Mouse (Mus musculus) cortical plate, adult 2 months (tissue): ENCODE results near the gene Fgd6. TPM values are rescaled to one million over a fixed set of nuclear protein-coding genes. Genes with fewer than 3 reads are reported as not detected.
A peak's percentile ranks its signal among the peaks of the same experiment; 100 is the strongest.

Experiments
- H3K27ac ChIP-seq: fragments of 200-500 bp; 2 replicates; pipeline ENCODE4 v1.5.1; 2012; ENCODE audit warnings: low read length, control low read depth, inconsistent platforms; ENCODE audit not compliant: insufficient read depth
- H3K4me1 ChIP-seq: fragments of 200-500 bp; 2 replicates; pipeline ENCODE4 v1.6.1; 2011; ENCODE audit warnings: low read length; ENCODE audit not compliant: control insufficient read depth, insufficient read depth
- H3K4me3 ChIP-seq: fragments of 200-500 bp; 2 replicates; pipeline ENCODE4 v1.5.1; 2011; ENCODE audit warnings: mild to moderate bottlenecking, low read length, control low read depth; ENCODE audit not compliant: insufficient read depth
- CTCF ChIP-seq: fragments of 200-500 bp; IDR thresholded peaks from 2 replicates; pipeline ENCODE4 v1.5.1; 2011; ENCODE audit warnings: mild to moderate bottlenecking, control low read depth, low read length; ENCODE audit not compliant: insufficient read depth; ENCODE audit errors: extremely low read depth
- POLR2A ChIP-seq: fragments of 200-500 bp; IDR thresholded peaks from 2 replicates; pipeline ENCODE4 v1.6.1; 2011; ENCODE audit warnings: mild to moderate bottlenecking, low read length, control low read depth; ENCODE audit not compliant: insufficient read depth; ENCODE audit errors: extremely low read depth
- polyA plus RNA-seq: library from polyadenylated mRNA; depleted of rRNA; stranded (reverse); fragments of >200 nt; gene quantifications from 2 replicates; pipeline ENCODE4 v1.2.3, GENCODE M21; 2012

Gene Fgd6
- polyA plus RNA-seq, 1 experiment, result 5.8 TPM

DNA sequence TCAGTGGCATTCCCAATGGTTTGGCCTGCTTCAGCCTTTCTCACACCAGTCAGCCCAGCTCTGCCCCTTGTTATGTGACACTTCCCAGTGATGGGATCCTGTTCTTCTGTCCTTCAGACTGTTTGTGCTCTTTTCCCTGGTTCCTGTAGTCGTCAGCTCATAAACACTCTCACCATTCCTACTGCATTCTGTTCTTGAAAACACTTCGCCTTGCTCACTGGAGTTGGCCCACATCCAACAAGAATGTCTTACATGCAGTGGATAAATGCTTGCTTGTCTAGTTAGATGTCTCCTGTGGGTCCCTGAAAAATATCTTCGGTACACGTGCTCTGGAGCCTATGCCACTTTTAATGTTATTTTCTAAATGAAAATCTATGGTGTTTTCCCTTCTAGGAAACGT, 108.8 kb downstream of the Fgd6 start:
- H3K4me3 ChIP-seq, result no peak overlapping the region
- no peak overlapping the region for H3K27ac ChIP-seq
- TF ChIP-seq CTCF, result no peak
- TF ChIP-seq POLR2A, result no peak
- H3K4me1 ChIP-seq, result peaks cover 5% of the 10 kb centered on the region; the same call in 1 of the 2 replicates

DNA sequence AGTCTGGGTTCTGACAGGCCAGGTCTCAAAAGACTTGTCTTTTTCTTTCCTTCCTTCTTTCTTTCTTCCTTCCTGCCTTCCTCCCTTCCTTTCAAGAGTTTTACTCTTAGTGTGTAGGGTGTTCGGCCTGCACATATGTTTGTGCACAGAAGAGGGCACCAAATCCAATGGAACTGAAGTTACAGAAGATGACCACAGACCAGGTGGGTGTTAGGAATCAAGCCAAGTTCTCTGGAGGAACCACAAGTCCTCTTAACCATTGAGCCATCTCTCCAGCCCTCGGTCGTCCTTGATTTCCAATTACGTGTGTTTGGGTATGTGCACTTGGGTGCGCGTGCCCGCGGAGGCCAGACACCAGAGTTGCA, 111.6 kb downstream of the Fgd6 start:
- peak overlapping the region; percentile 100 for H3K4me3 ChIP-seq
- H3K27ac ChIP-seq, result no peak overlapping the region
- no peak for TF ChIP-seq CTCF
- TF ChIP-seq POLR2A, result no peak
- H3K4me1 ChIP-seq, result 0 out of 2 replicates have a peak, but pooled peaks cover 5% of the 10 kb centered on the region

DNA sequence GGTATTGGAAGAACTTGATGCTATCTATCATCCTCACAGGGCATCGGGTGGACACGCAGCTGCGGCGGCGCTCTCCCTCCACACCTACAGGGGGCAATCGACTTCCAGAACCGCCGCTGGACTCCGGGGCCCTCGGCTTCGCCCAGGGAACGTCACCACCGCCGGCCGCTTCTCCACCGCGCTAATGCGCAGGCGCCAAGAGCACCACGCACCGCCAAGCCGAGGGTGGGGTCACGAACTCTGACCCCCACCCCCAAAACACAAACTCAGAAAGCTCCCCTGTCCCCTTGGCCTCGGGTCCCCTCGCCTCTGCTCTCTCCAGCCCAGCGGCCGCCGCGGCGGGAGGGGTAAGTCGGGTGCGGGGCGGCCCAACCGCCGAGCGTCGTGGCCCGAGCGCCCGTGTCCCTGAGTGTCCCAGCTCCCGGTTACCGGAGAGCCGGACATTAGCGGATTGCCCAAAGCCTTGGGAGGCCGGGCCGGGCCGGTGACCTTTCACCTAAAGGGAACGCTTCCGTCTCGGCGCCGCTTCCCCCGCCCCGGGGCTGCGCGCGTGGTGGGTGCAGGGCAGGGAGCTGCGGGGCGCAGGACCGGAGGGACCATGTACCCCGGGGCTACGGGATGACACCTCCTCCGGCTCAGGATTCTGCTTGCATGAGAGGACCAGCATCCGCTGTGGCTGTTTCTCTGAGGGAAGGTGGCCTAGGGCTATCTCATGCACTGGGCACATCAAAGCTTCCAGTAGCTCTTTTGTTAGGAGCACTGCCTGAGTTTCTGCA, 112.1 kb downstream of the Fgd6 start, which contains the start of gene Nr2c1:
TSS of gene Nr2c1 (plus strand) at position 268 of the 776 bp plus-strand sequence.
- Histone ChIP-seq H3K4me3 (peak within 1 kb of the TSS; percentile 100), H3K27ac (peak within 1 kb of the TSS; percentile 98), H3K4me1 (0 out of 2 replicates have a peak, but pooled peaks cover 5% of the 10 kb centered on the region)
- TF ChIP-seq POLR2A, result peak; percentile 11; the same call in 1 of the 2 replicates
- peak; percentile 43 for TF ChIP-seq CTCF

DNA sequence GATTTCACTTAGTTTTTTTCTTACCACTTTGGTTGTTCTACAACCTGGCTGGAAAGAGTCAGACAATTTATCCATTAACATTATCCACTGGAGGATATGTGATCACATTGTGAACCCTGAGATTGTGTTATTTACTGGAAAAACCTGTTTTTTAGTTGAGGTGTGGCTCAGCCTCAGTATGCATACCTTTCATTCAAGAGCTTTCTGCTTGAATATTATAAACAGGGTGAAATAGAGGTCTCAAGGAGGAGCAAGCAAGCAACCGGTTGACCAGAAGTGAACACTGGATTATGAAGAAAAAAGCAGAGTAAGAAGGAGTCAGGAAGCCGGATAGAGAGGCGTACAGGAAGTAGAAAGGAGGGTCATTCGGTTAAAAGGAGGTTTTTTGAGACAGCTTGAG, 115.7 kb downstream of the Fgd6 start:
- no peak overlapping the region for H3K27ac ChIP-seq
- no peak for TF ChIP-seq POLR2A
- TF ChIP-seq CTCF, result no peak
- 0 out of 2 replicates have a peak, but pooled peaks cover 5% of the 10 kb centered on the region for H3K4me1 ChIP-seq
- H3K4me3 ChIP-seq, result no peak overlapping the region

DNA sequence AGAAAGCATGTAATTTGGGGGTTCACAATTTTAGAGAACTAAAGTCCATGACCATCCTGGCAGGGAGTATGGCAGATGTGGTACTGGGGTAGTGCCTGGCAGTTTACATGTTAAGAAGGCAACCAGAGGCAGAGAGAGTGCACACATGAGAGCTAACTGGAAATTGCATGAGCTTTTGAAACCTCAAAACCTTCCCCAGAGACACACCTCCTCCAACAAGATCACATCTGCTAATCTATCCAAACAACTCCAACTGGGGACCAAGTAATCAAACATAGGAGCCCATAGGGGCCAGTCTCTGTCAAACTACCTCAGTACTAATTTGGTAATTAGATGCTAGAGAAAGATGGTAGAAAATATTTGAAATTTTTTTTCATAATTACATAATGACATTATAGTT, 118.0 kb downstream of the Fgd6 start:
- Histone ChIP-seq H3K27ac (no peak overlapping the region), H3K4me1 (0 out of 2 replicates have a peak, but pooled peaks cover 4% of the 10 kb centered on the region), H3K4me3 (no peak overlapping the region)
- no peak for TF ChIP-seq POLR2A
- TF ChIP-seq CTCF, result no peak

DNA sequence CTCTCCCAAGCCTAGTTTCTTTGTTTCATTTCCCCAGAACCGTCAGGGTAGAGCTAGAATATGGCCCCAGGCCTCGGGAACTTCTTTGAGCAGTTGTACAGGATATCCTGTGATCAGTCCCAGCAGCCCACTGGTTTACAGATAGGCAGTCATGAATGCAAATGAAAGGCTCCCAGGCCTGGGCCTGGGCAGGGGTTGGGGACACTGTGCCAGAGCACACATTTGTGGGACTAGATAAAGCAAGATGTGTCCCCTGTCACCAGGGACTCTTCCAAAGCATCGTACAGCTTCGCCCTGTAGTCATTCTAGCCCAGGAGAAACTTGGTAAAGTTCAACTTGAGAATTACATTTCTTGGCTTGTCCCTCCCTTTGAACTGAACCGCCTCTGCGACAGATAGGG, 123.2 kb downstream of the Fgd6 start:
- H3K4me1 ChIP-seq, result no peaks in the 10 kb centered on the region
- H3K4me3 ChIP-seq, result no peak overlapping the region
- TF ChIP-seq POLR2A (no peak), CTCF (no peak)
- H3K27ac ChIP-seq, result no peak overlapping the region

DNA sequence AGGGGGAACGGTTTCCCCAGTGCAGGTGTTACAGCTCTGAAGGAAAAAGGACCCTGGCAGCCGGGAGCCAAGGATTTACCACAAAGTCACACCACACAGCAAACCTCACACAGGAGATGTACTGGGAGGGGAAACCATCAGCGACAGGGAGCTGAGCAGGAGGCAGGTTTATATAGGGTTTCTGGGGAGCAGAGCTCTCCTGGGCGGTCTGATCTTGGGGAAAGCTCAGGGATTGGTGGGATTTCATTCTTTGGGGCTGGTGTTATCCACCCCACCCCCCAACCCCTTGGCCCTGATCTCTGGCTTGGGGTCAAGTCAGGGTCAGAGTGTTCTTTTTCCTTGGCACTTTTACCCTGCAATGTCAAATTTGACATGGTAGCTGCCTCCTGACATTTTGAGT, 123.6 kb downstream of the Fgd6 start:
- no peak overlapping the region for H3K4me3 ChIP-seq
- no peaks in the 10 kb centered on the region for H3K4me1 ChIP-seq
- TF ChIP-seq CTCF, result no peak
- no peak for TF ChIP-seq POLR2A
- H3K27ac ChIP-seq, result no peak overlapping the region

DNA sequence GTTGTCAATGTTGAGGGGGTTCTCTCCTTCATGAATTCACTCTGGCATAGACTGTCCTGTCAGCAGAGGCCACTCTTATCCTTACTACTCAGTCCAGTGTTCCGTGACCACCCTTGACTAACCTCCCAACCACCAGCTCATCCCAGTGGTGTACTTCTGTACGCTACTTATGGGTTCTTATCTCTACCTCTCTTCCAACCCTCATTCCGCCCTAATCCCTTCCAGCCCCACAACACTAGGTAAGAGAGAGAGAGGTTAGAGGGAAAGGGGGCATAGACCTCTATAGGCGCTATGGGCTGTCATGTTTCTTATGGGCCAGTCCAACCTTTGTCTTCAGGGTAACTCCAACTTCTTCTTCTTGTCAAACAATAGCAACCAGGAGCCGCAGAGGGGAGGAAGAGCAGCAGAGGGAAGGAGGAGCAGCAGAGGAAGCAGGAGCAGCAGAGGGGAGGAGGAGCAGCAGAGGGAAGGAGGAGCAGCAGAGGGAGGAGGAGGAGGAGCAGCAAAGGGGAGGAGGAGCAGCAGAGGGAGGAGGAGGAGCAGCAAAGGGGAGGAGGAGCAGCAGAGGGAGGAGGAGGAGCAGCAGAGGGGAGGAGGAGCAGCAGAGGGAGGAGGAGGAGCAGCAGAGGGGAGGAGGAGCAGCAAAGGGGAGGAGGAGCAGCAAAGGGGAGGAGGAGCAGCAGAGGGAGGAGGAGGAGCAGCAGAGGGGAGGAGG, 125.4 kb downstream of the Fgd6 start:
- H3K27ac ChIP-seq, result no peak overlapping the region
- H3K4me1 ChIP-seq, result no peaks in the 10 kb centered on the region
- no peak for TF ChIP-seq POLR2A
- no peak for TF ChIP-seq CTCF
- H3K4me3 ChIP-seq, result no peak overlapping the region

DNA sequence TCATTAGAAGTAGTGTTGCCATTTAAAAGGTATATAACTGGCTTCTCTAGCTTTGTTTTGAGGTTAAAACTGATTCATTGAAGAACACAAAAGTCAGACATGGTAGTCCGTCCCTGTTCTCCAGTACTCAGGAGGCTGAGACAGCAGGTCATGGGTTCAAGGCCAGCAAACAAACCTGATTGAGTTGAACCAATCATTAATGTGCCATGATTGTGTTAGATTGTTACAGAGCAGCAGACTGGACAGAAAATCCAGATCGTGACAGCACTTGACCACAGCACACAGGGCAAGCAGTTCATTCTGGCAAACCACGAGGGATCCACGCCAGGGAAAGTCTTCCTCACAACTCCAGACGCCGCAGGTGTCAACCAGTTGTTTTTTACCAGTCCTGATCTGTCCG, 126.2 kb downstream of the Fgd6 start:
- H3K27ac ChIP-seq, result no peak overlapping the region
- no peak overlapping the region for H3K4me3 ChIP-seq
- no peaks in the 10 kb centered on the region for H3K4me1 ChIP-seq
- no peak for TF ChIP-seq CTCF
- no peak for TF ChIP-seq POLR2A
